Mouse (Mus musculus) olfactory bulb, adult 2 months (tissue): ENCODE results near the gene Il18r1. TPM values are rescaled to one million over a fixed set of nuclear protein-coding genes. Genes with fewer than 3 reads are reported as not detected.

Experiments
- H3K27ac ChIP-seq: fragments of 200-500 bp; 2 replicates; pipeline ENCODE4 v1.5.1; 2012; ENCODE audit warnings: low read depth, low read length; ENCODE audit not compliant: insufficient read depth
- H3K4me1 ChIP-seq: fragments of 200-500 bp; 2 replicates; pipeline ENCODE4 v1.6.1; 2012; ENCODE audit warnings: low read length; ENCODE audit not compliant: control insufficient read depth, insufficient read depth
- H3K4me3 ChIP-seq: fragments of 200-500 bp; 2 replicates; pipeline ENCODE4 v1.5.1; 2012; ENCODE audit warnings: mild to moderate bottlenecking, low read depth, low read length, moderate library complexity; ENCODE audit not compliant: insufficient read depth
- CTCF ChIP-seq: fragments of 200-500 bp; IDR thresholded peaks from 2 replicates; pipeline ENCODE4 v1.5.1; 2012; ENCODE audit warnings: low read depth, mild to moderate bottlenecking, low read length, moderate library complexity; ENCODE audit not compliant: insufficient read depth
- POLR2A ChIP-seq: fragments of 200-500 bp; IDR thresholded peaks from 2 replicates; pipeline ENCODE4 v1.6.1; 2012; ENCODE audit warnings: mild to moderate bottlenecking, low read depth, low read length, moderate library complexity; ENCODE audit not compliant: insufficient read depth
- WGBS: fragments of 180-500 bp; shearing (Covaris S2); methylation state at CpG from one replicate; pipeline ENCODE4 v1.1.7; 2018; 5-methylcytosine and 5-hydroxymethylcytosine counted together
- polyA plus RNA-seq: library from polyadenylated mRNA; stranded (reverse); fragments of >200 nt; gene quantifications from 2 replicates; pipeline ENCODE4 v1.2.4, GENCODE M21; 2012; ENCODE audit warnings: low replicate concordance; ENCODE audit not compliant: missing spikeins, insufficient read depth, insufficient read length

Gene Il18r1
- polyA plus RNA-seq, 1 experiment, result not detected

DNA sequence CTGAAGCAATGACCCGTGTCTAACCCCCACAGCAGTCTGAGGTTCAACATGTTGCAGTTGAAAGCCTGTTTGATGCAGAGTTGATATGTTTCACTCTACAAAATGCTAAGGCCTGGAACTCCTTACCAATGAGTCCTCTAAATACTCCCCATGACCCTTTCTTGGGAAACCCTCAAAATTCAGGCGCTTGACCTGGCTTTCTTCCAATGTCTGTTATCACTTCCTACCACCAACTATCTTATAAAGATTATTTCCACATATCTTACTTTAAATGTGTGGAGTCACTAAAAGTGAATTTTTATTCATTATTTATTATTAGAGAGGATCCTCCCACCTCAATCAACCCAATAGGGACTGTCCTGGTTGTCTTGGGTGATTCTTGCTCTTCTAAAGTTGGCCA, 33.2 kb upstream of the Il18r1 start:
- Histone ChIP-seq H3K4me1 (no peaks in the 10 kb centered on the region), H3K27ac (no peak overlapping the region), H3K4me3 (no peak overlapping the region)
- WGBS, result 95% methylated on average over 2 of the region's 2 CpGs
- TF ChIP-seq CTCF (no peak), POLR2A (no peak)

DNA sequence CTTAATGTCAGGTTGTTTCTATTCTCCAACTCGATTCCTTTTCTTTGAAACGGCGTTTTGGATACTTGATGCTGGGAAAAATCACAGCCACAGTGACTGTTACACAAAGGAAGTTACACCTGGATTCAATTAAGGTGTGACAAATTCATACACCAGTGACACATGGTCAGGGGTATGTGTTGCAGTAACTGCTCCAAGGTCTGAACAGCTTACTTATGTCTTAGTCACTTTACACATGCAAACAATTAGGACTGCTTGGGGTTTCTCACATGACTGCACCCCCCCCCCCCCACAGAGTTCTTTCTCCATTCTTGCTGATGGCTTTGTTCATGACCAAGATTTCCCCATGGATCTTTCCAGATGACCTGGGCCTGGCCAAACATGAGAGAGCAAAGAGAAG, 29.4 kb upstream of the Il18r1 start:
- Histone ChIP-seq H3K4me1 (no peaks in the 10 kb centered on the region), H3K27ac (no peak overlapping the region), H3K4me3 (no peak overlapping the region)
- TF ChIP-seq POLR2A, result no peak
- no peak for TF ChIP-seq CTCF
- WGBS, result 88% methylated on average over 3 of the region's 3 CpGs

DNA sequence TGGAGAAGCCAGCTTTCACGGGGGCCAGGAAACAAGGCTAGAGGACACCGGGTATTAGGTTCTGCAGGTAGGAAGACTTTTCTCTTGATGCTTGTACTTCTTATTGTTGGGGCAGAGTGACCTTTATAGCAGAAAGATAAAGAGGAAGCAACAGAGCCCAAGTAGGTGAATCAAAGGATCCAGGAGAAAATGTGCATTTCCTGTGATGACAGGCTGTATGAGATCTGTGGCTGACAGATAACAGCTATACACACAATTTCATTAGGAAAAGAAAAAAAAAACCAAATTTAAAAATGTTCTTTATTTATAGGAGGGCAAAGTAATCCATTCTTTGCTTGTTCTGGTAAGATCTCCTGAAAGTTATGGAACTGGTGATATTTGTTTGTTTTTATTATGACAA, 28.0 kb upstream of the Il18r1 start:
- no peak overlapping the region for H3K4me3 ChIP-seq
- TF ChIP-seq POLR2A (no peak), CTCF (no peak)
- H3K27ac ChIP-seq, result no peak overlapping the region
- H3K4me1 ChIP-seq, result no peaks in the 10 kb centered on the region
- WGBS, result 87% methylated on average over 2 of the region's 2 CpGs

DNA sequence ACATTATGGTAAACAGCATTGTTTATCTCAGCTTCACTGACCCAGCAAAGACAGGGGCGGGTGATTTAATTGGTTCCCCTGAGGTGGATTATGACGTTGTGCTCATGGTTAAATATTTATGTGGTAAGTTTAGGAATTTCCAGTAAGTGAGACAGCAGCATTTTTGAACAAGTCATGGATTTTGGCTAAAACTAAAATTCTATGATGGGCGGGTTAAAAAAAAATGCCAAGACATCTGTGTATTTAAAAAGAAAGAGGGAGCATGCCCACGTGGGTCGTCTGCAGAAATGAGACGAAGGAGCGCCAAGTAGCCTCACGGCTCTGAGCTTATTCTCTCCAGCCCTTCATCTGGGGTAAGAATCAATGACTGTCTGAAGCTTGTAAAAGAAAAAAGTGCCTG, 25.8 kb upstream of the Il18r1 start:
- Histone ChIP-seq H3K4me3 (no peak overlapping the region), H3K27ac (no peak overlapping the region), H3K4me1 (no peaks in the 10 kb centered on the region)
- TF ChIP-seq POLR2A (no peak), CTCF (no peak)
- WGBS, result 42% methylated on average over 8 of the region's 8 CpGs

DNA sequence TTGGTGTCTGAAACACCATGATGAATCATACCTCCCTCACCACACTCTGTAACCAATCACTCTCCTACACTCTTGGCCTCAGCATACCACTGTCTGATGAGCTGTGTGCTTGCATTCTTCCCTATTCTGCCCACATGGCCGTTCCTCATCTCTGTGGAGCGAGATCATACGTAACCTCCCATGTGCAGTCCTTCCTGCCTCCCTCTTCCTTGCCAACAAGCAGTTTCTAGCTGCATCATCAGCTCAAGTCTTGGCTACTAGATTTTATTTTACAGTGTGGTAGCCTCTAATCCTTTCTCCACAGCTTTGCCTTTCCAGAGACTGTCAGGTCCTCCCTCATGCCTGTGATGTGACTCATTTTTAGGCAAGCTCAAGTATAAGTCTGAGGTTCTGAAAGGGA, 20.6 kb upstream of the Il18r1 start:
- TF ChIP-seq CTCF (no peak), POLR2A (no peak)
- Histone ChIP-seq H3K27ac (no peak overlapping the region), H3K4me1 (no peaks in the 10 kb centered on the region), H3K4me3 (no peak overlapping the region)
- WGBS, result 86% methylated on average over 3 of the region's 3 CpGs

DNA sequence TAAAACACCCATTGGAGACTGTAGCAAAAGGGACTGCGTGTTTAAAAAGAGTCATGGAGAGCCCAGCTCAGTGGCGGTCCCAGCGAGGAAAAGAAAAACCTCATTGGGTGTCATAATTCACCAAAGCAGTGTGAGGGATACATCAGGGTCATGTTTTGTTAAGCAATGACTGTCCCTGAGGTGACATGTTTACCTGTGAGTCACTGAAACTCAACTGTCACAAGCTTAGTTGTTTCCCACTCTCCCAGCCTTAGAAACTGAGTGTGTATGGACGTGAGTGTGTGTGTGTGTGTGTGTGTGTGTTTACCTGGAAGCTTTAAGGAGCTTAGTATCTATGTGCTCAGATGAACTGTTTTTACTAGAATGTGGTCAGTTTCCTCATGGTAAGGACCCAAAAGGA, 2.0 kb downstream of the Il18r1 start:
- no peak overlapping the region for H3K27ac ChIP-seq
- H3K4me3 ChIP-seq, result no peak overlapping the region
- TF ChIP-seq CTCF (no peak), POLR2A (no peak)
- 93% methylated on average over 4 of the region's 4 CpGs for WGBS
- H3K4me1 ChIP-seq, result no peaks in the 10 kb centered on the region

DNA sequence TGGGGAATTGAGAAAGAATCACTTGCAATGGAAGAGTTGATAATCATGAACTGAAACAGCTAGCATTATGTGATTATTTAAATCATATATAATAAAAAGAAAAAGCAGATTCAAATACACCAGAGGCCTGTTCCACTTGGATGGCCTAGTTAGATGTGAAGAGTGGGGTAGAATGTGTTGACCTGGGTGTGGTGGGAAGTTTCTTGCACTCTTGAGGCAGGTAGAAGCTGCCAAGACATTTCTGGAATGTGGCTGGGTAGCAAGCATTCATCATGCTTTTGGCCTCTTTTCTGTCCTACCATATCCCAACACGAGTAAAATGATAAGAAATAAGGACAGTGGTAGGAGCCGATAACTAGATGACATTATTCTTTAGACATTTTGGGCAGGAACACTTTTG, 3.5 kb downstream of the Il18r1 start:
- Histone ChIP-seq H3K27ac (no peak overlapping the region), H3K4me1 (no peaks in the 10 kb centered on the region), H3K4me3 (no peak overlapping the region)
- TF ChIP-seq POLR2A, result no peak
- TF ChIP-seq CTCF, result no peak
- WGBS, result 83% methylated on average over 2 of the region's 2 CpGs

DNA sequence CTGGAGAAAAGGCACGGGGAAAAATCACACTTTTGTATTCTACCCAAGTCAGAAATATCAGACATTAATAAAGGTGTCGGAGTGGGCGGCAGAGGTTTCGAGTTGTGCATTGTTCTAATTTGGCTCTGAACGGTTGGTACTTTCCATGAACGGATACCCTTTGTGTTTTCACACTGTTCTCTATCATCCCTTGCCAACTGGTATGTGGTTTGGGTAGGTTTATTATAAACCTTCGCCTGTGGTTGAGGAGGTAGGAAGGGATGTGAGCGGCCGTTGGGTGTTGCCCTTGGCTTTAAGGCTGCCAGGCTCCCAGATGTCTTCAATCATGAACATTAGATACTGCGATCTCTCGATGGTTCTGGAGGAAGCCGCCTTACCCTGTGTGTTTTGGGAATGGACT, 4.5 kb downstream of the Il18r1 start:
- H3K4me1 ChIP-seq, result no peaks in the 10 kb centered on the region
- H3K4me3 ChIP-seq, result no peak overlapping the region
- 82% methylated on average over 12 of the region's 12 CpGs for WGBS
- H3K27ac ChIP-seq, result no peak overlapping the region
- TF ChIP-seq CTCF (no peak), POLR2A (no peak)

DNA sequence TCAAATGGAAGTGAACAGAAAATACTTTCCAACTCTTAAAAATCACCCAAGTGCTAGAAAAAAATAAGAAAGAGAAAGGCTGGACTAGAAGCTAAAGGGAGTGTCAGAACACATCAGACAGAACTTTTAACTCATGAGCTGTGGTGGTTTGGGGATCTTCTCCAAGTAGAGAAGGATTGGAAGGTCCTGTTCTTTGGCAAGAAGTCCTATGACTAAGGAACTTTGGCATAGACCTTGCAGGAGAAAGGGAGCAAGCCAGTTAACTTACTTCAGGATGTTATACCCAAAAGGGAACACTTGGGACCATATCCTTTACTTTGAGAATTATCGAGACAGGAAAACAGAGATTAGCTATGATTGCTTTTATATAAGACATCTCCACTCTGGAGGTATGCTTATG, 7.0 kb downstream of the Il18r1 start:
- 98% methylated on average over 1 of the region's 1 CpGs for WGBS
- H3K4me1 ChIP-seq, result no peaks in the 10 kb centered on the region
- H3K27ac ChIP-seq, result no peak overlapping the region
- TF ChIP-seq POLR2A (no peak), CTCF (no peak)
- no peak overlapping the region for H3K4me3 ChIP-seq

DNA sequence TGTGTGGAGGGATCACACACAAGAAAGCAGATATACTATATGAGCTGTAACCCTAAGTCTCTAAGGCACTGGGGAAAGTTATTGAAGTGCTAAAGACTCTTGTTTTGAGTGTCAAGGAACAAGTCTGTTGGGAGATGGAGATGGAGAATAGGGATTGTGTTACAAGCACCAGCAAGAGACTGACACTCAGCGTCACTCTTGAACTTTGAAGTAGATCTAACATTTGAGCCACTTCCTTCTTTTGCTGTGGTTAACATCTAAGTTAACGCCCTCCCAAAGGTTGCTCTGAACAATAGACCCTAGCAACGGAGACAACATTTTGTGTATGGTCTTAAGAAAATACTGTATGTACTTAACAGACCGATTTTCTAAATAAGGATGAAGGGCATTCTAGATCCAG, 8.3 kb downstream of the Il18r1 start:
- WGBS, result 88% methylated on average over 4 of the region's 4 CpGs
- Histone ChIP-seq H3K4me1 (no peaks in the 10 kb centered on the region), H3K4me3 (no peak overlapping the region), H3K27ac (no peak overlapping the region)
- TF ChIP-seq CTCF, result no peak
- no peak for TF ChIP-seq POLR2A

DNA sequence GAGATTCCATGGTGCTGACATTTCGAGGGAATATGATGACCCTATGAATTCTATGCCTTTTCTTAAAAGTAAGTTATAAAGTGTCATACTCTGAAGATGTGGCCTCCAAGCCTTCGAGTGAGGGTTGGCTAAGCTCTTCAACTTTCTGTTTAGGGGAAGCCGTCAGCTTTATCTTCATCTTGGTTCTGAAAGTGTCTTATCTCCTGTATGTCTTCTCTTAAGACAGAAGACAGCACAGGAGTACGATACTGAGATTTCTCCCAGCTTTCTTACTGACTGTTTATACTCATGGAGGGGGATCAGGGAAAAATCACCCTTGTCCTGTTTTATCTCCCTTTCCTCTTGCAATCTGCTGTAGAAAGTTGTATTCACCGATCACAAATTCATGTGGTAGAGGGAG, 9.0 kb downstream of the Il18r1 start:
- TF ChIP-seq CTCF (no peak), POLR2A (no peak)
- 94% methylated on average over 5 of the region's 5 CpGs for WGBS
- H3K27ac ChIP-seq, result no peak overlapping the region
- no peaks in the 10 kb centered on the region for H3K4me1 ChIP-seq
- no peak overlapping the region for H3K4me3 ChIP-seq
